ENCODE assay signal across 9 mouse cellular contexts in genomic region chr19:10188281-10188811, GRCm38 (mm10). TPM values are rescaled to one million over a fixed set of nuclear protein-coding genes. Genes with fewer than 3 reads are reported as not detected.
DNase-seq lines count a peak whose midpoint lies in the region; ATAC-seq lines count a peak whose summit lies in the region.
"Had no signal": no experiment of that assay in that cellular context is flagged by ENCODE, and none has a peak within 500 bp of the region (broad histone marks: within the 10 kb centered on the region; RNA-seq: fewer than 3 reads in every experiment).

No protein-coding gene starts in this region.

- peaks cover 84% of the 10 kb centered on the region for H3K36me3 ChIP-seq in midbrain, embryonic 14.5 days (ENCODE audit: control insufficient read depth, insufficient read depth, low read length)
- H3K36me3 ChIP-seq in midbrain, embryonic 11.5 days (ENCODE audit: control insufficient read depth, insufficient read depth, low read length) = peaks cover 56% of the 10 kb centered on the region
- peaks cover 91% of the 10 kb centered on the region for H3K36me3 ChIP-seq in embryonic facial prominence, embryonic 10.5 days (replicated peaks)
- peaks cover 88% of the 10 kb centered on the region for H3K36me3 ChIP-seq in limb, embryonic 13.5 days

- H3K9me3 ChIP-seq in midbrain, embryonic 14.5 days (ENCODE audit: control insufficient read depth, low read length) = no peaks in the 10 kb centered on the region
- H3K9me3 ChIP-seq in midbrain, embryonic 11.5 days (ENCODE audit: control insufficient read depth, low read length) = no peaks in the 10 kb centered on the region
- no peaks in the 10 kb centered on the region for H3K9me3 ChIP-seq in embryonic facial prominence, embryonic 10.5 days
- no peaks in the 10 kb centered on the region for H3K9me3 ChIP-seq in limb, embryonic 13.5 days

- peak; percentile 59 for DNase-seq in midbrain, embryonic 14.5 days
- DNase-seq in midbrain, embryonic 11.5 days (ENCODE audit: low spot score, missing footprints) = no peak
- DNase-seq in embryonic facial prominence, embryonic 10.5 days (ENCODE audit: low spot score) = peak; percentile 37
- peak; percentile 94 to 96 for DNase-seq in kidney, adult 8-10 months
- DNase-seq in embryo, embryonic 10 days (ENCODE audit: low spot score) = no peak
- DNase-seq in urinary bladder, postnatal 10 days (ENCODE audit: low spot score) = no peak
- DNase-seq in urinary bladder, postnatal 36 days (ENCODE audit: low spot score in 2 of 2) = no peak

- H3K4me2 ChIP-seq in midbrain, embryonic 14.5 days (ENCODE audit: low read length) = no peak overlapping the region
- H3K4me2 ChIP-seq in midbrain, embryonic 11.5 days = no peak overlapping the region
- H3K4me2 ChIP-seq in limb, embryonic 13.5 days (replicated peaks) = no peak overlapping the region

- no peak for ATAC-seq in midbrain, embryonic 14.5 days (ENCODE audit: low FRiP score, low TSS enrichment)
- no peak for ATAC-seq in midbrain, embryonic 11.5 days (ENCODE audit: low FRiP score)
- no peak for ATAC-seq in limb, embryonic 13.5 days (ENCODE audit: low FRiP score, low read depth)
- ATAC-seq: Patski had no signal

- H3K27ac ChIP-seq in midbrain, embryonic 14.5 days (replicated peaks; ENCODE audit: low read depth, low read length) = no peak overlapping the region
- H3K27ac ChIP-seq in midbrain, embryonic 11.5 days (ENCODE audit: low read depth, low read length) = no peak overlapping the region
- 0 out of 2 replicates have a peak overlapping the region, but pooled peaks have one; percentile 45 for H3K27ac ChIP-seq in embryonic facial prominence, embryonic 10.5 days (replicated peaks)
- H3K27ac ChIP-seq in limb, embryonic 13.5 days = no peak overlapping the region

- H3K27me3 ChIP-seq in midbrain, embryonic 14.5 days (ENCODE audit: control insufficient read depth, insufficient read depth, low read length) = no peaks in the 10 kb centered on the region
- H3K27me3 ChIP-seq in midbrain, embryonic 11.5 days (ENCODE audit: control insufficient read depth, insufficient read depth, low read length) = no peaks in the 10 kb centered on the region
- no peaks in the 10 kb centered on the region for H3K27me3 ChIP-seq in embryonic facial prominence, embryonic 10.5 days (replicated peaks; ENCODE audit: low read depth, poor library complexity, severe bottlenecking)
- H3K27me3 ChIP-seq in limb, embryonic 13.5 days = no peaks in the 10 kb centered on the region
- H3K27me3 ChIP-seq: Patski had no signal

- H3K4me3 ChIP-seq in midbrain, embryonic 14.5 days (replicated peaks; ENCODE audit: low read depth, low read length) = no peak overlapping the region
- no peak overlapping the region for H3K4me3 ChIP-seq in midbrain, embryonic 11.5 days (ENCODE audit: low read depth, low read length)
- 0 out of 2 replicates have a peak overlapping the region, but pooled peaks have one; percentile 18 for H3K4me3 ChIP-seq in embryonic facial prominence, embryonic 10.5 days
- no peak overlapping the region for H3K4me3 ChIP-seq in limb, embryonic 13.5 days

- H3K9ac ChIP-seq in midbrain, embryonic 14.5 days (replicated peaks; ENCODE audit: low read length) = no peak overlapping the region
- no peak overlapping the region for H3K9ac ChIP-seq in midbrain, embryonic 11.5 days (ENCODE audit: low read length)
- H3K9ac ChIP-seq in limb, embryonic 13.5 days = 0 out of 2 replicates have a peak overlapping the region, but pooled peaks have one; percentile 14

- peaks cover 16% of the 10 kb centered on the region for H3K4me1 ChIP-seq in midbrain, embryonic 14.5 days (ENCODE audit: control insufficient read depth, insufficient read depth, low read length)
- H3K4me1 ChIP-seq in midbrain, embryonic 11.5 days (ENCODE audit: control insufficient read depth, insufficient read depth, low read length) = peaks cover 12% of the 10 kb centered on the region
- peaks cover 42% of the 10 kb centered on the region for H3K4me1 ChIP-seq in embryonic facial prominence, embryonic 10.5 days
- peaks cover 26% of the 10 kb centered on the region for H3K4me1 ChIP-seq in limb, embryonic 13.5 days

- 70% methylated on average over 10 of the region's 10 CpGs for WGBS in midbrain, embryonic 14.5 days
- 86% methylated on average over 10 of the region's 10 CpGs for WGBS in midbrain, embryonic 11.5 days
- 69% methylated on average over 10 of the region's 10 CpGs for WGBS in embryonic facial prominence, embryonic 10.5 days
- 49% methylated on average over 10 of the region's 10 CpGs for WGBS in limb, embryonic 13.5 days

RNA-seq across cellular contexts. Expression of gene Fads1, which starts 5.7 kb away (rescaled TPM):
- polyA plus RNA-seq in midbrain, embryonic 14.5 days (2014; fragmentation: Nextera tagmentation; extraction: Ambion mirVana) = 125 and 152 TPM in 2 replicates
- polyA plus RNA-seq in midbrain, embryonic 11.5 days (2014; fragmentation: Nextera tagmentation; extraction: Ambion mirVana) = 152 and 155 TPM in 2 replicates
- 151 and 156 TPM in 2 replicates for polyA plus RNA-seq in embryonic facial prominence, embryonic 10.5 days (2016; fragmentation: Nextera tagmentation; extraction: Ambion mirVana)
- 115 and 119 TPM in 2 replicates for polyA plus RNA-seq in limb, embryonic 13.5 days (2015; fragmentation: Nextera tagmentation; extraction: Ambion mirVana)

RNA-seq across cellular contexts. Expression of gene Tmem258, which starts 15.5 kb away (rescaled TPM):
- 363 and 446 TPM in 2 replicates for polyA plus RNA-seq in midbrain, embryonic 14.5 days (2014; fragmentation: Nextera tagmentation; extraction: Ambion mirVana)
- polyA plus RNA-seq in midbrain, embryonic 11.5 days (2014; fragmentation: Nextera tagmentation; extraction: Ambion mirVana) = 334 and 352 TPM in 2 replicates
- polyA plus RNA-seq in embryonic facial prominence, embryonic 10.5 days (2016; fragmentation: Nextera tagmentation; extraction: Ambion mirVana) = 379 and 394 TPM in 2 replicates
- 475 and 492 TPM in 2 replicates for polyA plus RNA-seq in limb, embryonic 13.5 days (2015; fragmentation: Nextera tagmentation; extraction: Ambion mirVana)

RNA-seq across cellular contexts. Expression of gene Fen1, which starts 15.6 kb away (rescaled TPM):
- polyA plus RNA-seq in midbrain, embryonic 14.5 days (2014; fragmentation: Nextera tagmentation; extraction: Ambion mirVana) = 24.8 and 31.0 TPM in 2 replicates
- polyA plus RNA-seq in midbrain, embryonic 11.5 days (2014; fragmentation: Nextera tagmentation; extraction: Ambion mirVana) = 121 and 128 TPM in 2 replicates
- polyA plus RNA-seq in embryonic facial prominence, embryonic 10.5 days (2016; fragmentation: Nextera tagmentation; extraction: Ambion mirVana) = 183 and 199 TPM in 2 replicates
- 78.4 and 82.0 TPM in 2 replicates for polyA plus RNA-seq in limb, embryonic 13.5 days (2015; fragmentation: Nextera tagmentation; extraction: Ambion mirVana)

RNA-seq across cellular contexts. Expression of gene Myrf, which starts 52.2 kb away (rescaled TPM):
- 0.49 and 0.75 TPM in 2 replicates for polyA plus RNA-seq in midbrain, embryonic 14.5 days (2014; fragmentation: Nextera tagmentation; extraction: Ambion mirVana)
- polyA plus RNA-seq in midbrain, embryonic 11.5 days (2014; fragmentation: Nextera tagmentation; extraction: Ambion mirVana) = 1.4 and 1.7 TPM in 2 replicates
- 4.2 TPM in 2 replicates for polyA plus RNA-seq in embryonic facial prominence, embryonic 10.5 days (2016; fragmentation: Nextera tagmentation; extraction: Ambion mirVana)
- polyA plus RNA-seq in limb, embryonic 13.5 days (2015; fragmentation: Nextera tagmentation; extraction: Ambion mirVana) = 1.3 and 1.9 TPM in 2 replicates

Comparison
In these comparisons a context has a peak if more than half of its experiments do, and no peak if none do; other contexts are left out.
1. DNase-seq: peak in midbrain, embryonic 14.5 days (single experiment), embryonic facial prominence, embryonic 10.5 days (single experiment) and kidney, adult 8-10 months (2 of 2); none in midbrain, embryonic 11.5 days (single experiment), embryo, embryonic 10 days (single experiment), urinary bladder, postnatal 10 days (single experiment) and urinary bladder, postnatal 36 days (0 of 2).